22 mouse cellular contexts compared by ENCODE assay signal in the genomic region with DNA sequence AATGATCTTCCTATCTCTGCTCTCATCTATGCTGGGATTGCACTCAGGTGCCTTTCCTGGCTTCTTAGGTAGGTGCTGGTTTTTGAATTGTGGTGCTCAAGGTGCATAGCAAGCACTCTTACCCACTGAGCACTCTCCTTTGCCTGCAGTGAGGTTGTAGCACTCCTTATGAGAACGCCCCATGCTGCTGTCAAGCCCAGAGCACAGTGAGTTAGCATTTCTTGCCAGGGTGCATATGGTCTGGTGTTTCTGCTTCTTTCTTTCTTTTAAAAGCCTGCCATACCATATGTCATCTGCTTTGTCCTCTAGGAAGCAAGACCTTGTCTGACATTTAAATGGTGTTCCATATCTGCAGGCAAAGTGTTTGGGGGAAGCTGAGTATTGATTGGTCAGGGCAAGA.
DNase-seq lines count a peak whose midpoint lies in the region; ATAC-seq and TF ChIP-seq lines count a peak whose summit lies in the region.
"Had no signal": no experiment of that assay in that cellular context is flagged by ENCODE, and none has a peak within 500 bp of the region (broad histone marks: within the 10 kb centered on the region; RNA-seq: fewer than 3 reads in every experiment).

No protein-coding gene starts in this region.

- H3K4me3 ChIP-seq in forebrain, embryonic 14.5 days (ENCODE audit: low read depth, low read length), result no peak overlapping the region
- no peak overlapping the region for H3K4me3 ChIP-seq in forebrain, postnatal 0 days (ENCODE audit: low read depth, low read length)
- H3K4me3 ChIP-seq in forebrain, embryonic 15.5 days, result no peak overlapping the region
- H3K4me3 ChIP-seq in forebrain, embryonic 11.5 days (ENCODE audit: low read depth, low read length), result no peak overlapping the region

- peak; percentile 16 for DNase-seq in forebrain, embryonic 14.5 days (ENCODE audit: low spot score)
- DNase-seq in forebrain, postnatal 0 days, result no peak
- no peak for DNase-seq in forebrain, embryonic 11.5 days (ENCODE audit: low spot score)
- DNase-seq in brain, embryonic 14.5 days (ENCODE audit: low read depth), result peak; percentile 37
- no peak for DNase-seq in lung, postnatal 4 days
- DNase-seq: adrenal gland, adult 2 months; adrenal gland, adult 8-10 months; adrenal gland, postnatal 10 days; adrenal gland, postnatal 14 days; adrenal gland, postnatal 25 days; adrenal gland, postnatal 36 days; B cell, adult 2 months; cerebellum, adult 11 months; cerebellum, adult 11-12 months; cerebellum, adult 18-20 months; cerebellum, adult 2 months had no signal

- TF ChIP-seq POLR2A in brain, embryonic 14.5 days (IDR thresholded peaks at IDR 0.05; ENCODE audit: borderline replicate concordance, extremely low read depth, insufficient read depth, insufficient read length, poor library complexity, severe bottlenecking), result no peak

- H3K9me3 ChIP-seq in forebrain, embryonic 14.5 days (replicated peaks; ENCODE audit: control insufficient read depth, low read length), result no peaks in the 10 kb centered on the region
- H3K9me3 ChIP-seq in forebrain, postnatal 0 days (ENCODE audit: low read length), result no peaks in the 10 kb centered on the region
- H3K9me3 ChIP-seq in forebrain, embryonic 15.5 days, result no peaks in the 10 kb centered on the region
- H3K9me3 ChIP-seq in forebrain, embryonic 11.5 days (ENCODE audit: control insufficient read depth, low read length), result no peaks in the 10 kb centered on the region
- H3K9me3 ChIP-seq: G1E had no signal

- no peaks in the 10 kb centered on the region for H3K36me3 ChIP-seq in forebrain, embryonic 14.5 days (ENCODE audit: control insufficient read depth, insufficient read depth, low read length)
- no peaks in the 10 kb centered on the region for H3K36me3 ChIP-seq in forebrain, postnatal 0 days (ENCODE audit: insufficient read depth)
- H3K36me3 ChIP-seq in forebrain, embryonic 15.5 days, result no peaks in the 10 kb centered on the region
- no peaks in the 10 kb centered on the region for H3K36me3 ChIP-seq in forebrain, embryonic 11.5 days (ENCODE audit: control insufficient read depth, insufficient read depth, low read length)
- H3K36me3 ChIP-seq: G1E had no signal

- ATAC-seq in forebrain, embryonic 14.5 days, result 0 out of 2 replicates have a peak, but pooled peaks have one; percentile 54
- no peak for ATAC-seq in forebrain, postnatal 0 days
- ATAC-seq in forebrain, embryonic 15.5 days (replicated peaks), result peak; percentile 51; the same call in 1 of the 2 replicates
- ATAC-seq in forebrain, embryonic 11.5 days (replicated peaks; ENCODE audit: low FRiP score), result no peak
- ATAC-seq: activated CD4-positive, CD25-positive, alpha-beta regulatory T cell, adult 4 months; CD4-positive, CD25-positive, alpha-beta regulatory T cell, adult 4 months; Patski had no signal

- no peak for TF ChIP-seq CTCF in forebrain, postnatal 0 days (IDR thresholded peaks at IDR 0.05; ENCODE audit: low read depth)
- TF ChIP-seq CTCF in brain, embryonic 14.5 days (IDR thresholded peaks at IDR 0.05; ENCODE audit: borderline replicate concordance, extremely low read depth, insufficient read depth, insufficient read length), result no peak

- no peaks in the 10 kb centered on the region for H3K4me1 ChIP-seq in forebrain, embryonic 14.5 days (ENCODE audit: control insufficient read depth, insufficient read depth, low read length)
- no peaks in the 10 kb centered on the region for H3K4me1 ChIP-seq in forebrain, postnatal 0 days (ENCODE audit: insufficient read depth)
- no peaks in the 10 kb centered on the region for H3K4me1 ChIP-seq in forebrain, embryonic 15.5 days
- H3K4me1 ChIP-seq in forebrain, embryonic 11.5 days (replicated peaks; ENCODE audit: control insufficient read depth, insufficient read depth, low read length), result no peaks in the 10 kb centered on the region

- 70% methylated on average over 1 of the region's 1 CpGs for WGBS in forebrain, embryonic 14.5 days
- WGBS in forebrain, postnatal 0 days, result 62% methylated on average over 1 of the region's 1 CpGs
- 66% methylated on average over 1 of the region's 1 CpGs for WGBS in forebrain, embryonic 15.5 days
- 86% methylated on average over 1 of the region's 1 CpGs for WGBS in forebrain, embryonic 11.5 days

- H3K27me3 ChIP-seq in forebrain, embryonic 14.5 days (replicated peaks; ENCODE audit: control insufficient read depth, insufficient read depth, low read length), result no peaks in the 10 kb centered on the region
- H3K27me3 ChIP-seq in forebrain, postnatal 0 days (ENCODE audit: insufficient read depth, low read length), result no peaks in the 10 kb centered on the region
- no peaks in the 10 kb centered on the region for H3K27me3 ChIP-seq in forebrain, embryonic 15.5 days
- H3K27me3 ChIP-seq in forebrain, embryonic 11.5 days (ENCODE audit: control insufficient read depth, insufficient read depth, low read length), result no peaks in the 10 kb centered on the region
- H3K27me3 ChIP-seq: CH12.LX, Patski had no signal

- no peak overlapping the region for H3K4me2 ChIP-seq in forebrain, embryonic 14.5 days (ENCODE audit: low read length)
- no peak overlapping the region for H3K4me2 ChIP-seq in forebrain, postnatal 0 days (ENCODE audit: low read depth)
- no peak overlapping the region for H3K4me2 ChIP-seq in forebrain, embryonic 15.5 days (replicated peaks)
- H3K4me2 ChIP-seq in forebrain, embryonic 11.5 days (ENCODE audit: low read depth, low read length, severe bottlenecking), result no peak overlapping the region

- H3K27ac ChIP-seq in forebrain, embryonic 14.5 days (ENCODE audit: low read depth, low read length), result no peak overlapping the region
- no peak overlapping the region for H3K27ac ChIP-seq in forebrain, postnatal 0 days (ENCODE audit: low read depth, low read length)
- no peak overlapping the region for H3K27ac ChIP-seq in forebrain, embryonic 15.5 days (replicated peaks)
- H3K27ac ChIP-seq in forebrain, embryonic 11.5 days (ENCODE audit: low read depth, low read length), result no peak overlapping the region

- H3K9ac ChIP-seq in forebrain, embryonic 14.5 days (ENCODE audit: low read length), result no peak overlapping the region
- no peak overlapping the region for H3K9ac ChIP-seq in forebrain, postnatal 0 days
- no peak overlapping the region for H3K9ac ChIP-seq in forebrain, embryonic 15.5 days (replicated peaks)
- no peak overlapping the region for H3K9ac ChIP-seq in forebrain, embryonic 11.5 days (ENCODE audit: low read length)

Comparison
In these comparisons a context has a peak if more than half of its experiments do, and no peak if none do; other contexts are left out.
1. ATAC-seq: peak in forebrain, embryonic 14.5 days (single experiment) and forebrain, embryonic 15.5 days (single experiment); none in forebrain, postnatal 0 days (single experiment) and forebrain, embryonic 11.5 days (single experiment).
2. DNase-seq: peak in forebrain, embryonic 14.5 days (single experiment) and brain, embryonic 14.5 days (single experiment); none in forebrain, postnatal 0 days (single experiment), forebrain, embryonic 11.5 days (single experiment) and lung, postnatal 4 days (0 of 2).